Mouse (Mus musculus) embryo, embryonic 10.5 days (tissue): ENCODE results near the gene Phxr2.

ENCODE experiments used
- DNase-seq: peaks from one replicate; pipeline ENCODE4 v3.0.0-alpha.2; 2015; ENCODE audit warnings: low spot score

The Phxr2 gene

DNA sequence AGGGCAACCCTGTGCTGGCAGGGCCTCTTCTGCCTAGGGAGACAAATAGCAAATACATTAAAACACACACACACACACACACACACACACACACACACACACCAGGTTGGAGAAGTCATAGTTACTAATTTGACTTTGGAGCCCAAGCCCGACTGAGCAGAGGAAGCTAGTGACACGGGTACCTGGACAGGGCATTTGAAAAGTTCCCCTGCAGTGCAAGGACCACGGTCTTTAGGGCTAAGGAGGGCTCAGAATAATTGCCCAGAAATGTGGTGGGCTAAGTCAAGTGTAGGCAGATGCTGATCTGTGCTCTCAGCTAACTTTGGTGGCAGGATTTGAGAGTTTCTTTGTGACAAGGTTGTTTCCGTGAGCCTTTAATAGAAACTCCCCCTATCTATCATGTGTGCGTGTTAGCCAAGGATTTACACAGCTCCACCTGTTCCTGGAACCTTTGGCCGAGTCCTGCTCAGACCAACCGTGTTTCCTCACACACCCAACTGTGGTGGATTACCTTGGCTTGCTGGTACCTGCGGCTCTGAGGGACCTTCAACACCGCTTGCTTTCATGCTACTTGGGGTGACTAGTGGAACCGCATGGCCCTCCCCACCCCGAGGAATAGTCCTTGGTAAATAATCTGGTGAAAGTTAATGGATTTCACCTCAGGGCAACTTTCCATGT, 6.6 kb upstream of the Phxr2 start:
- DNase-seq: no peak

DNA sequence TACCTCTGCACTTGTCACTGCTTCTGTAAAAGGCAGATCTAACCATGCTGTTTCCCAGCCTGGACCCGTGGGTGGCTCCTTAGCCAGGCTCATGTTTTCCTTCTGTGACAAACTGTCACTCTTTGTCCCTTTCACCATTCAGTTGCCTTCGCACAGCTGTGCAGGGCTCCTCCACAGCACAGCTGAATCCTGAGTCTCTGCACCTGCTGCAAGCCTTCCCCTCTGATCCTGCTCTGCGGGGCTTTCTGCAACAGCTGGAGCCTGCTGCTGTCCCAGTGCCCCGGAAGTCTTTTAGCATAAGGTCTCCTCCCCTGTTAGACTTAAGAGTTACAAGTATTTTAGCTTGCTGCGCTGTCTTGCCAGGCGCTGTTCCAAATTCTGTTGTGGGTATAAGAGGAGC, 6.1 kb upstream of the Phxr2 start:
- DNase-seq: no peak

DNA sequence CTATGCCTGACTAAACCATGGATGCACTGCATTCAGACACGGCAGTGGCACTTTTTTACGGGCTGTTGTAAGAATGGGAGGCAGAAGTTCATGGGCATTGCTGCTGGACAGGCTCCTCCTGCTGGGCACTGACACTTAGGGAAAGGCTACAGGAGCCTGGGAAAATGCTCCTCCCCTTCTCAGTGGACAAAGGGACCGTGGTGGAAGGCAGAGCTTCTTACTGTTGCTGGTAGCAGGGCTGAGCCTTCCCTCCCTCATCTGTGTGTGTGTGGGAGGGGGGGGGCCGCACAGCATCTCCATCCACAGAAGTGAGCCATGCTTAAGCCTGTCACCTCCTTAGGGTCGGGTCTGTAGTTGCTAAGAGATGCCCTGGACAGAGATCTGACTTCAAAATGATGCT, 5.2 kb upstream of the Phxr2 start:
- no peak for DNase-seq

DNA sequence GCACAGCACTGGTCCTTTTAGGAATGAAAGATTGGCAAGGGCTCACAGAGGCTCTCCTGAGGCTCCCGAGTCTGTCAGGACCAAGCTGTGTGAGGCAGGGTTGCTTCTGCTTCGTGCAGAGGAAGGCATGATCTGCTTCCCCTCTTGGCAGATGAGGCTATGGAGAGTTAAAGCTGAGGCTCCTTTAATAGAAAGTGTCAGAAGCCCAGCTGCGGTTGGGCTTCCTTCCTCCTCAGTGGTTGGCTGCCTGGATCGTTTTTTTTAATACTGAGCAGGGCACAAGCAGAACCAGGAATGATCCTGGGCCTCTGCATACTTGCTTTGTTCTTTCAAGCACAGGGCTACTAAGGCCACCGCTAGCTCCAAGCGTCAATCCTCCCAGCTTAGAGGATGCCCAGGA, 4.5 kb upstream of the Phxr2 start:
- no peak for DNase-seq

DNA sequence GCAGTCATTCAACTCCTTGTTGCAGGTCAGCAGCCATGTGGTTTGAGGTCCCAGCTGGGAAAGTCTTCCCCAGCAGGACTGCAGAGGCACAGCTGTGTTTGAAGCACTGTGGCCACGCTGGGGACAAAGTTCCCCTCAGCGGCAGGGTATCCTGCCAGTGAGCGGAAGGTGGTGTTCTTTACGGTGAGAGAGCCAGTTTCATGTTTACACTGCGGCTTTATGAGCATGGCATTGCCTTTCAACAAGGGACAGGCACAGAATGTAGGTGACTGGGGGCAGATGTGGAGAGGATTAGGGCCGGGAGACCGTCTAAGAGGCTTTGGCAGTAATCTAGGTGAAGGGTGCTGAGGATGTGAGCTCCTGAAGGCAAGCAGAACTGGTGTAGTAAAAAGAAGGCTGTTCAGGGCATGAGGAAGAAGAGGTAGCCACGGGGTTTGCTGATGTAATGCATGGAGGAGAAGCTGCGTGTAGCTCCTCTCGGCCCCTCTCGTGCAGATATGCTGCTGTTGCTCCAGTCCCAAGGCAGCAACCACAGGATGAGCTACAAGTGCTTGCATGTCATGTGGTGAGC, 1.7 kb upstream of the Phxr2 start:
- DNase-seq: no peak

DNA sequence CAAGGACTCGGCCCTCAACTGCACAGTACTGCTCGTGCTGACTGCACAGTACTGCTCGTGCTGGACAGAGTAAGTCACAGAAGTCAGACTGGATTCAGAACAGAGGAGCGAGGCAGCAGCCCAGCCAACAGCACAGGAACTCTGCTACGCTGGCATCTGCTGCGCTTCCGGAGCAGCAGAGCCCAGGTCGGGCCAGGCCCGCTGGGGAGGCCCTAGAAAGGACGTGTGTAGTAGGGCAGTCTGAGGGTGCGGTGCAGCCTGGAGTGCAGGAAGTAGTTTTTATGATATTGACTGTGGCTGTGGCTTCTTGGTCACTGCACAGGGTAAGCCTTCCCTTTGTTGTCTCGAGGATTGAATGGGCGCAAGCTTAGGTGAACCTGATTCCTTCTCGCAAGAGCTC, 829 bp upstream of the Phxr2 start:
- no peak for DNase-seq

DNA sequence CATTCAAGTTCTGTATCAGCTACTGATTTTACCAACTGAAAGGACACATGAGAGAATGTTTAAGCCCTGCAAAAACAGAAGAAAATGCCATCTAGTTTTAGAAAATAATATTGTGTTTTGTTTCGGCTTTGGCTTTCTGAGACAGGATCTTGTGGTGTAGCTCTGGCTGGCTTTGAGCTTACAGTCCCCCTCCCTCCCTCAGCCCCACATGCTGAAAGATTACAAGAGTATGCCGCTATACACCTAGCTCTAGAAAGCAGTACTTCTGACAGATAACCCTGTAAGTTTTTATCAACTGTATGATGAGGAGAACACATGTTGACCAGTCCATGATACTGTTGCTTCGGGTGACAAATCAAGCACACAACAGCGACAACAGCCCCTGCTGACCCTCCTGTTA, 6.7 kb downstream of the Phxr2 start:
- no peak for DNase-seq

DNA sequence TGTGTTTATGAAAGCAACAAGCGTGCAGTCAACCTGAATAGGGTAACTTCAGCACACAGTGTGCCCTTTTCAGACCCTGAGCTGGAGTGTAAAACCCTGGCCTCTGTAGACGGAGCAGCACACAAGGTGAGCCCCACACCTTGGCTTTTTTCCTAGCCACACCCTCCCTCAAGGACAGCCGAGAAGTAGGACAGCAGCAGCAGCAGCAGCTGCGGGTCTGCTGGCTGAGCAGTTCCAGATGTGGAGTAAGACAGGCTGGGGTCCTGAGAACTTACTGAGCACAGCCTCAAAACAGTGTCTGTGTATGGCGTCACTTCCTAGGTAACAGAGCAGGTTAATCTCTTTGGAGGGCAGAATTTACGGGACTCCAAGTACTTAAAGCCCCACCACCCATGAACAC, 7.4 kb downstream of the Phxr2 start:
- peak; percentile 30 for DNase-seq

DNA sequence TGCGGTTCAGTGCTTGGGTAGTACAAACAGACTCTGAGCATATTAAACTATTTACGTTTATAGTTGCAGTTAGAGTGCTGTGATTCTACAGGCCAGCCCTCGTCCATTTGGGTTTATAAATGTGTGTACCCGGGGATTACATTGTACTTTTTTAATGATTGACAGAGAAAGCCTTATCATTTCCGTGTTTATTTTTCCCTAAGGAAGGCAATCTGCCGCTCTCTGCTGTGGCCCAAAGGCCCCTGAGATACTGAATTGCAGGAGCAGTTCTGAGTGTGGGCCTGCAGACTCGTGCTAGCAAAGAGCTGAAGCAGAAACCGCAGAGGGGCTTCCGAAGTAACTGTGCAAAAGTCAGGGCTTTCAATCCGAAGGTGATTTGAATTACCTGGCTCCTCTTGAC, 8.2 kb downstream of the Phxr2 start:
- DNase-seq: no peak

DNA sequence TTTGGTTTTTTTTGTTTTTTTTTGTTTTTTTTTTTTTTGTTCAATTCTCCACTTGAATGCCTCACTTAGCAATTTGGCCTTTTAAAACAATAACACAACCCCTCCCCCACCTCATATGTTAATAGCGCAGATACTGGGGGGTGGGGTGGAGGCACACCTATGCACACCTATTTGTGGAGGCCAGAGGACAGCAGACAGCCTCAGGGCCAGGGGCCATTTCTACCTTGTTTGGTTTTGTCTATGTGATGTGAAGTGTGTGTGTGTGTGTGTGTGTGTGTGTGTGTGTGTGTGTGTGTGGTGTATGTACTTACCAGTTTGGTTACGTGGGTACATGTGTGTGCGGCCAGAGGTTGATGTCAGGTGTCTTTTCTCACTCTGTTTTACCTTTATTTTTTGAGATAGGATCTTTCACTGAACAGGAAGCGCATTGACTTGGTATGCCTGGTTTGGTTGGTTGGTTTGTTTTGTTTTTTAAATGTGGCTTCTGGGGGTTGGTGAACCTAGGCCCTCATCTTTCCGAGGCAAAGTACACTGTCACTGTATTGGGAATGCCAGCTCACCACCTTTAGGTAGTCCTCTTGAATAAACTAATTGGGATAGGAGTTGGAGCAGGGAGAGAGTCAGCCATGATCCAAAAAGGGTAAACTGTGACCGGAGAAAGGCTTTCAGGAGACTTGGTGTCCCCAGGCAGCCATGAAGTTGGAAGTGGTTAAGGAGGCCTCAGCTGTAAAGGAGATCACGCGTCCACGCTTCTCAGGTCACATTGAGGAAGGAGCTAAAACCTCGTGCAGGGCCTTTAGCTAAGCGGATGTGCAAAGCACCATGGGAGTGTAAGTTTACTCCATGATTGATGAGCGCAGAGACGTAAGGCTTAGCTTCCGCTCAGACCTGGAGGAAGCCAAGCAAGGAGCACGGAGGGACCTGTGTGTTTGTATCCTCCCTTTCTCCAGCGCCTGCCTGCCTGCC, 9.2 kb downstream of the Phxr2 start:
- no peak for DNase-seq

DNA sequence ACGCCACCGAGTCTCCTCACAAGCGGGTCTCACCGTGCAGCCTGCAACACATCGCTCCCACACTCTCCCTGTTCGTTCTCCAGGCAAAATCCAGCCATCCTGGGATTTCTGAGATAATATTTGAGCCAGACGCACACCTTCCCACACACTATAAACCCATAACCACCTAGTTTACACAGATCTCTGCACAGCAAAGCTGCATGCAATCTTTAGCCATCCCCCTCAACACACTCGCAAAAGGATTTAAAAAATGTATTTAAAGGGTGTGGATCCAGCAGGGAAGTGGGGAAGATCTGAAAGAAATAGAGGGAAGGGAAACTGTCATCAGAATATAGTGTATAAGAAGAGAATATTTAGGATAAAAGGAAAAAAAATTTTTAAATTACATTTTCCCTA, 9.9 kb downstream of the Phxr2 start:
- DNase-seq: no peak

DNA sequence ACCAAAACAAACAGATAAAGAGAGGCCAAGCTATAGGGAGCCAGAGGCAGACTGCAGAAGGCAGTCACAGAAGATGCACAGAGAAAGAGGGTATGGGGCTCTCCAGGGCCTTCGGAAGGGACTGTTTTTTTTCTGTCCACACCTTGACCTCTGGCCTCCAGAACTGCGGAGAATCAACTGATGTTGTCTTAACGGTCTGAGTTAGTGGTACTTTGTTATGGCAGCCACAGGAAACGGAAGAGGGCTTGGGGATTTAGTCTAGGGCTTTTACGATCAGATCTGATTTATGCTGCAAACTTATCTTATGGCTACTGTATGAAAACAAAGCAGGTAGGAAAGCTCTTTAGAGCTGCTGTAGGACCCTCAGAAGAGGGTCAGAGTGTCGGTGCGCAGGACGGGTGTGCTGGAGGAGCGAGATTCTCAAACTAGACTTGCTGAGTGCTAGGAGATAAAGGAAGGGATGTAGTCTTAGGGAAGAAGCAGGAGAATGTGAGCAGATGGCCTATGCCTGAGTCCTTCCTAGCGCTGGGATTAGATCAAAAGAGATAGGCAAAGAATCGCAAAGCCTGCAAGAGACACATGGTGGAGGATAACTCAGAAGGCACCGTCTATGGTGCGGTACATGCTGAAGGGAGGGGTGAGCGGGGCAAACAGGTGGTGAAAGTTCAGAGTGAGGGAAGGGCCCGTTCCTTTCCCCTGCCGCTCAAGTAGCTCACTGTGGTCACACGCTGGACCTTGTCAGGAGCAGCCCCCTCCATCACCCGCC, 10.5 kb downstream of the Phxr2 start:
- DNase-seq: peak; percentile 73

DNA sequence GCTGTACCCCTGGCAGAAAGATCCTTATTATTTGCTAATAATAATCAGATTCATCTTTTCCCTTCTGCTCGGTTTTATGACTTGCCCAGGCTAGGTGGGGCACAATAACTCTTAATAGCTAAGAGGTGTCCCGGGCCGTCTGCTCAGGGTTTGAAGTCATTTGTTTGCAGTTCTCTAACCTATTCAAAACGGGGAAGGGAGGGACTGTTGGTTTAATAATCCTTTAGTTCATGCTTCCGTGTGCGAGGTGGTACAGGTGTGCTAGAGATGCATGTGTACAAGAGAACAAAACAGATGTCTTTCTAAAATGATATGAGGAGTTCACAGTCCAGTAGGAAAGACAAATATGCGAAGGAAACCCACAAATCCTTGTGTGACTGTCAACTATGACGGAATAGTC, 11.8 kb downstream of the Phxr2 start:
- no peak for DNase-seq

DNA sequence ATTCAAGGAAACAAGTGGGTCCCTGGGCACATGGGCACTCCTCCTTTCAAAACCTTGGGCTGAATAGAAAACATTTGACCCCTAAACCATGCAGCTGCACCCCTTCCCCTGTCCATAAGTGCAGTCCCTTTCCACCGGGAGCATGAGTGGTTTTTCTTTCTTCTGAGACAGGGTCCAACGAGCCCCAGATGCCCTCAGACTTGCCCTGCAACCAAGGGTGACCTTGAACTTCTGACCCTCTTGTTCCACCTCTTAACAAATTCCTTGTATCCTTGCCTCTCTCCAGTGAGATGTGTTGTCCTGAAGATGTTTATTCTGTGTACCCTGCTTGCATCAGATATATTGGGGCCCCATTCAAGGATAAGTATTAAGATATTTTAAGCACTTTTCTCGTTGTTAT, 12.6 kb downstream of the Phxr2 start:
- DNase-seq: no peak

DNA sequence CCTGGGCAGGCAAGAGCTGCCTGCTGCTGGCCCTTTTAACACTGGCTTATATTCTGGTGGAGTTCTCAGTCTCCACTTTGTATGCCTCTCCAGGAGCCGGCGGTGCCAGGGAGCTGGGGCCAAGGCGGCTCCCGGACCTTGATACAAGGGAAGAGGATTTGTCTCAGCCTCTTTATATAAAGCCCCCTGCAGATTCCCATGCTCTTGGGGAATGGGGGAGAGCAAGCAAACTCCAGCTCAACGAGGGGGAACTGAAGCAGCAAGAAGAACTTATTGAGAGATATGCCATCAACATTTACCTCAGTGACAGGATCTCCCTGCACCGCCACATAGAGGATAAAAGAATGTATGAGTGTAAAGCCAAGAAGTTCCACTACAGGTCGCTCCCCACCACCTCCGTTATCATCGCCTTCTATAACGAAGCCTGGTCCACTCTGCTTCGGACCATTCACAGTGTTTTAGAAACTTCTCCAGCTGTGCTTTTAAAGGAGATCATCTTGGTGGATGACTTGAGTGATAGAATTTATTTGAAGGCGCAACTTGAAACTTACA, 17.6 kb downstream of the Phxr2 start:
- peak; percentile 20 for DNase-seq

DNA sequence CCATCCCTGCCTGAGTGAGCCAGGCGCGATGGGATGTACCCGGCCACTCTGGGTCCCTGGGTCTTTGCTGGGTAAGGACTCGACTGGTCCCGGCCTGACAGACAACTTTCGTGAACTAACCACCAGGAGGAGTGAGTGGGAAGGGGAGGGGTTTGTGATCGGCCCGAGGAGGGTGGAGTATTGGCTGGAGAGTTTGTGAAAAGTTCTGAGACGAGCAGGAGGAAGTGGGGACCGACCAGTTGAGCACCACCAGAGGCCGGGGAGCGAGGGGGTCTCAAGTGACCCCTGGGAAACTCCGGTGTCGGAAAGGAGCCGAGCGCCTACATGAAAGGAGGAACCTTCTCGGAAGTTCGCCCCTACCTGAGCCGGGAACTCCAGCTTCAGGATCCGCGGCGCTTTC, 18.2 kb downstream of the Phxr2 start, which contains the start of gene Galnt4:
Gene Galnt4 (plus strand): TSS at position 196 of the 400 bp plus-strand sequence.
- DNase-seq: peak; percentile 90

DNA sequence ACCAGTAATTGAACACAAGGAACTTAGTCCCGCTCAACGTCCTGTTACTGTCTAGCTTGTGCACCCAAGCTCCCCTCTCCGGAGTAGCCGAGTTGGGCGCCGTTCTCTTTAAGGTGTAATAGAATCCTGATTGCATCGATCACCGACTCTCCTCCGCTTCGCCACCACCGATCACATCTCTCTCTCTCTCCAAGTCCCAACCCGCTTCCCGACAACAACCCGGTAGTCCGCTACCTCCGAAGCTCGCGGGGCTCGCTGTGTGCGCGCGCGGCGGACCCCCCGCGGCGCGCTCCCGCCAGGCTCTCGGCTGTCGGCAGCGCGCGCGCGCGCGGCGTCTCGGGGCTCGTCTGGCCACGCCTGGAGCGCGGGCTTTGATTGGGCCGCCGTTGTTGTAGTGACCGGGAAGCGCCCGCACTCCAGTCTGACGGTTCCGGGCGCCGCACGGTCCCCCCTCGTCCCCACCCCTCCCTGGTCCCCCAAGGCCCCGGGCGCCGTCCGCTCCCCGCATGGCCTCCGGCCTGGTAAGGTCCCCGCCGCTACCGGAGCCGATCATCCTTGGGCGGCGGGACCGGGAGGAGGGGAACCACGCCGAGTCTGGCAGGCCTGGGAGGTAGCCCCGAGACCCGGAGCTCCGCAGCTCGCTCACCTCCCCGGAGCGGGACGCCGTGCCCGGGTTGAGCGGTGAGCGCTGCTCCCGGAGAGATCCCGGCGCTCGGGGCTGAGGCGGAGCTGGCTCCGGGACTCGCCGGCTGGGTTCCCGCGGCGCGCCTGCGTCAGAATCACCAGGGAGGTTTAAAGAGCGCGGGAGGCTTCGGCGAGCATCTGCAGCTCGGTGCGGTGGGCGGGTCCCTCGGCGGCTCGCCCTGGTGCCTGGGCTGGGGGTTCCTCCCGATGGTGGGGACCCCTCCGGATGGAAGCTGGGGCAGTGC, 19.2 kb downstream of the Phxr2 start, which contains the start of gene Poc1b:
Gene Poc1b (plus strand): TSS at position 334 of the 929 bp plus-strand sequence.
- peak; percentile 94 for DNase-seq

DNA sequence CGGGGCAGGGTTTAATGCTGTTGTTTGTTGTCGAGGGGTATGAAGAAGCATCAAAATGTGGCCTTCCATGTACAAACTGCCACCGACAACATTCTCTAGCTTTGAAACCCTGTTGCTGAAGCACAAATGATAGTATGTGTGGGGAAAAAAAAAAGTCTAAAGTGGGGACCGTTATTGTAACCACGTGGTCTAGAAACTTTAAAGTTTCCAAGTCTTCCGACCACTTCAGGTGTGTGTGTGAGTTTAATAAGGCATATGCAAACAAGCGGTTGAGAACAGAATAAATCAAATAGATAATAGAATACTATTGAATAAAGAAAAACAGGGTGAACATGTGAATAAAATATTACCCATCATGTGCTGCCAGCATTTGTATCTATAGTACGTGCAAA, 19.8 kb downstream of the Phxr2 start:
- peak; percentile 12 for DNase-seq

DNA sequence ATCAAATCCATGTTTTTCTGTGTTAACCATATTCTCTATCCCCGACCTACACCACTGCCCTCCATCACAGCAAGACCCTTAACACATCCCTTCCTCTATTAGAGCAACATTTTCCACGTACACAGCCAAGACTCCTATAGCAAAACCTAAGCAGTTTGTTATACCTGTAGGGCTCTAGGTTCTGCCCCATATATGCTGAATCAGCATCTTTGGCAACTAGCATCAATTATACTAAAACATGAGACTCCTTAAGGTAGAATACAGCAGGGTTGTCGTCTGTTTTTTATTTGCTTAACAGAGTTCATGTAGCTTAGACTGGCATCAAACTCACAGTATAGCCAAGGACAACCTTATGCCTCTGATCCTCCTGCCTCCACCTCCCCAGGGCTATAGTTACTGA, 20.6 kb downstream of the Phxr2 start:
- no peak for DNase-seq

DNA sequence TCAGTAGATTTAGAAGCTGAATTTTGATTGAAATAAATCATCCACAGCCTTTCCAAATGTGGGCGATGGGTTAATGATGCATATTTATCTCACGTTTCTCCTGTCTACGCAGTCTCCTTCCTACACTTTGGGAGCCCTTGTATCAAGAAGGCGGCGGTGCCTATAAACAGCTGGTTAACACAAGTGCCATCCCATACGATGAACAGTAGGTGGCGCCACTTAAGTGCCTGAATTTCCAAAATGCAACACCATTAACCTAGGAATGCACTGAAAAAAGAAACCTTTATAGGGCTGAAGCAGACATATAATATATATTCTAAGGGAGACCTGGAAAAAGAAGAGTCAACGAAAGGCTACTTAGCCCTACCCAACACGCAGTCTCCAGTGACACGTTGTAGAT, 28.8 kb downstream of the Phxr2 start:
- peak; percentile 59 for DNase-seq

DNA sequence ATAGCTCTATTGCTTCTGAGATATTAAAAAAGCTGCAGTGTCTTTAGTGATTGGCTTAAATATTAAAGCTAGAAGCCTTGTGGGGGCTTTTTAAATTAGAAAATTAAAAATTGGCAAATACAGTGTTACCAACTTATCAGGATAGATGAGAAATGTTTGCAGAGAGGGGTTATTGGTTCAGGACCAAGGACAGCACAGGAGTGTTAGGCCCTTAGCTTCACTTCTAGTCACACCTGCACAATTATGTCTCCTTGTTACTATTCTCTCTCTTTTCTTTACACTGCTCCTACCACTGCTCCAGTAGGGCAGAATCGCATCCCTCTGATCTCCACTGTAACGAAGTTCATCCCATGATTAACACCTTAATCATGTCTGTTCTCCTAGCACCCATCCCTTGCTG, 31.0 kb downstream of the Phxr2 start:
- peak; percentile 44 for DNase-seq
